Comparison of ENCODE assay signal across 11 mouse cellular contexts in genomic region chr13:115679591-115679990, GRCm38 (mm10).
A peak's percentile ranks its signal among the peaks of the same experiment; 100 is the strongest.
DNase-seq lines count a peak whose midpoint lies in the region; ATAC-seq lines count a peak whose summit lies in the region.
"Had no signal": no experiment of that assay in that cellular context is flagged by ENCODE, and none has a peak within 500 bp of the region (broad histone marks: within the 10 kb centered on the region; RNA-seq: fewer than 3 reads in every experiment).

No protein-coding gene starts in this region.

- no peaks in the 10 kb centered on the region for H3K36me3 ChIP-seq in kidney, embryonic 16.5 days (ENCODE audit: insufficient read depth, low read length)
- H3K36me3 ChIP-seq: neural tube, embryonic 12.5 days had no signal

- ATAC-seq in kidney, embryonic 16.5 days (ENCODE audit: low FRiP score, low TSS enrichment) = no peak

- H3K27me3 ChIP-seq in kidney, embryonic 16.5 days (ENCODE audit: insufficient read depth, low read length) = no peaks in the 10 kb centered on the region

- no peaks in the 10 kb centered on the region for H3K4me1 ChIP-seq in kidney, embryonic 16.5 days (ENCODE audit: insufficient read depth, low read length)
- H3K4me1 ChIP-seq: neural tube, embryonic 12.5 days had no signal

- H3K27ac ChIP-seq in kidney, embryonic 16.5 days (ENCODE audit: low read length) = no peak overlapping the region
- H3K27ac ChIP-seq: neural tube, embryonic 12.5 days had no signal

- DNase-seq in adrenal gland, adult (ENCODE audit: inconsistent age in 2 of 2, low spot score in 1 of 2) = peak; percentile 9 to 63
- DNase-seq in adrenal gland, postnatal 25 days = no peak
- DNase-seq in kidney, postnatal 10 days = peak; percentile 4
- DNase-seq in right cerebral cortex, adult 2 months (ENCODE audit: low spot score in 2 of 2) = peak; percentile 4 to 17
- DNase-seq in right cerebral cortex, postnatal 25 days = no peak
- no peak for DNase-seq in c-Kit-positive CD71-positive TER-119-positive erythroid progenitor cells, embryonic 14.5 days (ENCODE audit: low spot score)
- DNase-seq in lung, postnatal 4 days = no peak
- DNase-seq: cerebellum, postnatal 36 days; gastrocnemius, postnatal 25 days had no signal

- no peak overlapping the region for H3K4me2 ChIP-seq in kidney, embryonic 16.5 days (replicated peaks; ENCODE audit: low read depth, low read length)
- H3K4me2 ChIP-seq: neural tube, embryonic 12.5 days had no signal

- H3K9ac ChIP-seq in kidney, embryonic 16.5 days (replicated peaks; ENCODE audit: low read length) = no peak overlapping the region
- H3K9ac ChIP-seq: neural tube, embryonic 12.5 days had no signal

- H3K4me3 ChIP-seq in kidney, embryonic 16.5 days (ENCODE audit: low read length) = no peak overlapping the region
- H3K4me3 ChIP-seq: neural tube, embryonic 12.5 days had no signal

- 36% methylated on average over 6 of the region's 6 CpGs for WGBS in kidney, embryonic 16.5 days

- no peaks in the 10 kb centered on the region for H3K9me3 ChIP-seq in kidney, embryonic 16.5 days (ENCODE audit: low read length)
- H3K9me3 ChIP-seq: neural tube, embryonic 12.5 days had no signal

Comparison
In these comparisons a context has a peak if more than half of its experiments do, and no peak if none do; other contexts are left out.
1. DNase-seq: peak in adrenal gland, adult (2 of 2), kidney, postnatal 10 days (single experiment) and right cerebral cortex, adult 2 months (2 of 2); none in adrenal gland, postnatal 25 days (single experiment), right cerebral cortex, postnatal 25 days (single experiment), c-Kit-positive CD71-positive TER-119-positive erythroid progenitor cells, embryonic 14.5 days (single experiment) and lung, postnatal 4 days (0 of 2).